Mouse (Mus musculus) embryonic fibroblast, embryonic 13.5 days (primary cell): ENCODE measurements around the gene Il12b.

ENCODE experiments used
- CTCF ChIP-seq: IDR thresholded peaks from 2 replicates; pipeline ENCODE4 v1.5.1; 2011; ENCODE audit warnings: mild to moderate bottlenecking, control low read depth, low read length, moderate library complexity, borderline replicate concordance; ENCODE audit not compliant: insufficient read depth
- POLR2A ChIP-seq: IDR thresholded peaks from 2 replicates; pipeline ENCODE4 v1.6.1; 2011; ENCODE audit warnings: low read depth, mild to moderate bottlenecking, control low read depth, low read length, moderate library complexity

DNA sequence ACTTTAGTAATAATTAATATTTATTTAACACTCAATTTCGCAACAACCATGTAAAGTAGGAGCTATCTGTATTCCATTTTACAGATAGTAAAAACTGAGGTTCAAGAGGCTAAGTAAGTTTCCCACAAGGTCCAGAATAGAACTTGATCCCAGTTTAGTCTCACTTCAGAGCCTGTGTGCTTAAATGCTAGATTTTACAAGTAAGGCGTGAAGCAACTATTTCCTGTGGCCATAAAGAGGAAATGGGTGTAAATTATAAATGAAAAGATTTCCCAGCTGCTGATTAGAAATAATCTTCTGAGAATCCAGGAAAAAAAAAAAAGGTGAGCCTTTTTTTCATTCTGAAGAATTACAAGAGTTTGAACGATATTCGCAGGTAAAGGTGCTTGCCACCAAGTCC lies 5.2 kb downstream of the Il12b start:
- no peak for TF ChIP-seq CTCF
- TF ChIP-seq POLR2A = no peak
